Mouse (Mus musculus) brain, embryonic 14.5 days (tissue): ENCODE data around the gene Lsm12.

ENCODE experiments used
- CTCF ChIP-seq: fragments of 200-500 bp; IDR thresholded peaks from 2 replicates; pipeline ENCODE4 v1.5.1; 2012; ENCODE audit warnings: inconsistent platforms, mild to moderate bottlenecking, moderate library complexity, borderline replicate concordance; ENCODE audit not compliant: insufficient read depth, insufficient read length; ENCODE audit errors: extremely low read depth
- POLR2A ChIP-seq: fragments of 200-500 bp; IDR thresholded peaks from 2 replicates; pipeline ENCODE4 v1.6.1; 2012; ENCODE audit warnings: mild to moderate bottlenecking, inconsistent platforms, borderline replicate concordance; ENCODE audit not compliant: poor library complexity, insufficient read depth, insufficient read length, severe bottlenecking; ENCODE audit errors: extremely low read depth

- TF ChIP-seq CTCF, result no peak
- TF ChIP-seq POLR2A, result no peak
Observed at GRCm38 (mm10) chr11:102214430-102215156, 29.5 kb upstream of the Lsm12 start.
